Mouse (Mus musculus): ENCODE measurements around the gene D3Ertd254e. TPM values are rescaled to one million over a fixed set of nuclear protein-coding genes. Genes with fewer than 3 reads are reported as not detected.
A peak's percentile ranks its signal among the peaks of the same experiment; 100 is the strongest.
"Not testable (repeated sequence)": the region's sequence is repeated elsewhere in the genome, so short reads cannot be mapped to it uniquely, and the experiment has no call there.

Gene D3Ertd254e
- polyA plus RNA-seq (2016; fragmentation: Nextera tagmentation; extraction: Ambion mirVana): 4.1 and 4.9 TPM in 2 replicates

DNA sequence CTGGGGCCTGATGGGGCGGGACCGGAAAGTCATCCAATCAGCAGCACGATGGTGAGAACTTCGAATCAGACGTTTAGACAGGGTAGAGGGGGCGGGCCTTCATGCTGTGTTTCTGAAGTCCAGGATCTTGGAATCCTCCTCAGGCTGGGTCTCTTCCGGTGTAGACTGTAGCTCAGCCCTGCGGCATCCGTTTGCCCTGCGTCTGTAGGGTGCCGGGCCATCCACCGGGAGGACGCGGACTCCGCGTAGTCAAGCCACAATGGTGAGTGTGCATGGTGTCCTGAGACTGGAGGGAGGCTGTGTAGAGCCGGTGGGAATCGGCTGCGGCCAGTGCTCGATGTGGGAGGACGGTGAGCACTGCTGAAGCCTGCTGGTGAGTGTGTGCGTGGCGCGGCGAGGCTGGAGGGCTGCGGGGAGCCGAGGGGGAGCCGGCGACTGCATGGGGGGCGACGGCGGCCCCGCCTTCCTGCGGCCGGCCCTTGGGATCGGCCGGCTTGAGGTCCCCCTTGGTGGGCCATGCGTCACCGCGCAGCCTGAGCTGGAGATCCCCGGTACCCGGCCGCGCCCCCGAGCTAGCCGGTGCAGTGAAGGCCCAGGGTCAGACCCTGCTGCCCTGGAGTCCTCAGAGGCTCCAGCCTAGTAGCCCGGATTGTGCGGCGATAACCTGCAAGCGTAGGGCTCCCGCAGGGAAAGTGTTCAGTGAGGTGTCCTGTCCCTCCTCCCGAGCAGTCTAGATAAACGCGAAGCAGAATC lies at the start of gene D3Ertd254e:
TSS of gene D3Ertd254e (plus strand) at position 84 of the 753 bp plus-strand sequence.
- Histone ChIP-seq H3K27me3 (replicated peaks) (no peaks in the 10 kb centered on the region), H3K36me3 (no peaks in the 10 kb centered on the region), H3K4me2 (peak within 1 kb of the TSS; percentile 86), H3K9me3 (replicated peaks) (no peaks in the 10 kb centered on the region), H3K27ac (ENCODE audit: poor library complexity, severe bottlenecking) (peak within 1 kb of the TSS; percentile 85), H3K4me1 (replicated peaks) (peaks cover 26% of the 10 kb centered on the region), H3K4me3 (peak within 1 kb of the TSS; percentile 80), H3K9ac (peak within 1 kb of the TSS; percentile 94)
- peak; percentile 97 for ATAC-seq (ENCODE audit: insufficient number of reproducible peaks, low FRiP score)
- WGBS: under 1% methylated on average over 51 of the region's 54 CpGs

DNA sequence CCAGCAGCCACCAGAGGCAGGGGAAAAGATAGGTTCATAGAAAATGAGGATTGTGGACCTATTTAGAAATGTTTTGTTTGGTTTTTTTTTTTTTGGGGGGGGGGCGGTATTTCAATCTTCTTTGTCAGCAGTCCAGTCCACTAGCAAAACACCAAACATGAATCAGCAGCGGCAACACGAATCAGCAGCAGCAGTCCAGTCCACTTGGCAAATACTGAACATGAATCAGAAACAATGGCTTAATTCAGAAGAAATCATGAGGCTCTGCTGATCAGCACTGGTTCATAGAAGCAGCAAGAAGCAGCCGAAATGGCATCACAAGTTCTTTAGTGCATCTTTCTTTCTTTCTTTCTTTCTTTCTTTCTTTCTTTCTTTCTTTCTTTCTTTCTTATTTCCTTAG lies 34.7 kb upstream of the D3Ertd254e start:
- H3K9ac ChIP-seq: no peak overlapping the region
- H3K4me3 ChIP-seq: no peak overlapping the region
- H3K27ac ChIP-seq (ENCODE audit: poor library complexity, severe bottlenecking): no peak overlapping the region
- WGBS: 79% methylated on average over 4 of the region's 4 CpGs
- H3K4me2 ChIP-seq: no peak overlapping the region
- ATAC-seq (ENCODE audit: insufficient number of reproducible peaks, low FRiP score): no peak
- H3K4me1 ChIP-seq (replicated peaks): no peaks in the 10 kb centered on the region
- no peaks in the 10 kb centered on the region for H3K9me3 ChIP-seq (replicated peaks)
- H3K27me3 ChIP-seq (replicated peaks): no peaks in the 10 kb centered on the region
- H3K36me3 ChIP-seq: no peaks in the 10 kb centered on the region

DNA sequence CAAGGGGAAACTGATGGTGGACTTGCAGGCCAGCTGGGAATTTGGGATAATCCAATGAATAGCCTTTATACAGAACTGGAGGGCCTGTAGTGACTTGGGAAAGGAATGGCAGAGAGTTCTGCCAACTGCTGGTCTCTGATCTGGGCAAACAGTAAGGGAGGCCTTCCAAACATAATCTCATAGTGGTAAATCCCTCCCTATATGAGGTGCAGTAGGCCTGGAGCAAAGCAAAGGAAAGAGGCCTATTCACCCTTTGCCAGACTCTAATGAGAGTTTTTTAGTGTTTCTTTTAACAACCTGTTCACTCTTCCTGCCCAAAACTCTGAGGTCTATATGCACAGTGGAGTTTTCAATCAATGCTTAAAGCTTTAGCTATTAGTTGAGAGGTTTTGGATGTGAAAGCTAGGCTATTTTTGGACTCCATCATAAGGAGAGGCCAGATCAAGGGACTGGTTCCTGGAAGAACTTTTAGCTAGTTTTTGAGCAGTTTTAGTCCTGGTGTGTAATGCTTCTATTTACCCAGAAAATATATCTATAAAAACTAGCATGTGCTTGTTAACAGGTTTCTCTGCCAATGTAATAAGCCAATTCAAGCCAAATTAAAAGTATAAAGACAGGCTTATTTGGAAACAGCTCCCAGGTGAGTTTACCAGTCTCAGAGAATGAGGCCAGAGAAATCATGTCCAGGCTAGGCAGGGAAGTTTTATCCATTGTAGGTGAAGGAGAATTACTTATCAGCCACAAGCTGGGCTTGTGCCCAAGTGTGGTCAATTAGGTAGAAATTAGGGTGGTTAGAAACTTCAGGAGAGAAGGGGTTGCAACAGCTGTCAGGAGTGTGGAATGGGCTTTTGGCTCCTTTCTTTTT lies 30.9 kb upstream of the D3Ertd254e start:
- H3K27me3 ChIP-seq (replicated peaks): no peaks in the 10 kb centered on the region
- H3K27ac ChIP-seq (ENCODE audit: poor library complexity, severe bottlenecking): no peak overlapping the region
- H3K9me3 ChIP-seq (replicated peaks): 0 out of 2 replicates have a peak, but pooled peaks cover 5% of the 10 kb centered on the region
- no peaks in the 10 kb centered on the region for H3K36me3 ChIP-seq
- no peak overlapping the region for H3K9ac ChIP-seq
- no peak overlapping the region for H3K4me3 ChIP-seq
- H3K4me2 ChIP-seq: no peak overlapping the region
- H3K4me1 ChIP-seq (replicated peaks): no peaks in the 10 kb centered on the region
- ATAC-seq (ENCODE audit: insufficient number of reproducible peaks, low FRiP score): no peak

DNA sequence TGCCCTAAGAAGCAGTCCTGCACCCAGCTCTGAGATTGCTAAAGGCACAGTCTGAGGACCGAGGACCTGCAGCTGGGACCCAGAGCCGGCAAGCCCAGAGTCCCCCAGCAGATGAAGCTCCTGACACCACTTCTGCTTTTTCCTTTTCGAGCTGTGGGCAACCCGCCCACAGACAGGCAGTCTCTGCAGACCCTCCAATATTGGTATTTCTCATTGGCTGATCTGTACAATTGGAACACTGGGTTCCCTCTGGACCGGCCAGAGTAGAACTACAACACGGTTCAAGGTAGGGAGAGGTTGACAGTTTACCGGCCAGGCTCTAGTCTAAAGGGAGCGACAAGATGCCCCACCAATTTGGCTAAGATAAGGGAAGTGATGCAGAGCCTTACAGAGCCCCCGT lies 24.6 kb upstream of the D3Ertd254e start:
- H3K36me3 ChIP-seq; H3K4me2 ChIP-seq; H3K27ac ChIP-seq (ENCODE audit: poor library complexity, severe bottlenecking); ATAC-seq (ENCODE audit: insufficient number of reproducible peaks, low FRiP score); H3K9ac ChIP-seq; H3K4me1 ChIP-seq (replicated peaks); H3K4me3 ChIP-seq; H3K9me3 ChIP-seq (replicated peaks); H3K27me3 ChIP-seq (replicated peaks): not testable (repeated sequence)
- 84% methylated on average over 9 of the region's 9 CpGs for WGBS

DNA sequence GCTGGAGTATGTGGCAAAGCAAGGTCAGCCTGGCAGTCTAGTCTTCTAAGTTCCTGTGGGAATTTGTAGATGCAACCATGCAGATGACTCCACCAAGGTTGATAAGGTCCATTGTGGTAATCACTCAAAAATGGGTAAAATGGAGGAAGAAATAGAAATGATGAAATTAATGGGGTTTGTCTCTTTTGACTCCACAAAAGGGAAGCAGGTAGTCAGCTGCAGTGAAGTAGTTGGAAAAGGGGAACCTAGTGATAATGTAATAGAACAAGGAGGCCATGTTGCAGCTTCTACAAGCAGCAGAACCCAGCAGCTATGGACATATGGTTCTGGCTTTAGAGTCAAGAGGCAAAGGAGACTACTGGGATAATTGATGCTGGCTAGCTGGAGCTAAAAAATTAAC lies 14.7 kb upstream of the D3Ertd254e start:
- Histone ChIP-seq H3K27ac (ENCODE audit: poor library complexity, severe bottlenecking) (no peak overlapping the region), H3K9ac (no peak overlapping the region), H3K36me3 (no peaks in the 10 kb centered on the region), H3K4me3 (no peak overlapping the region), H3K9me3 (replicated peaks) (peaks cover 3% of the 10 kb centered on the region; the same call in 1 of the 2 replicates), H3K4me2 (no peak overlapping the region), H3K4me1 (replicated peaks) (no peaks in the 10 kb centered on the region), H3K27me3 (replicated peaks) (no peaks in the 10 kb centered on the region)
- ATAC-seq (ENCODE audit: insufficient number of reproducible peaks, low FRiP score): no peak

DNA sequence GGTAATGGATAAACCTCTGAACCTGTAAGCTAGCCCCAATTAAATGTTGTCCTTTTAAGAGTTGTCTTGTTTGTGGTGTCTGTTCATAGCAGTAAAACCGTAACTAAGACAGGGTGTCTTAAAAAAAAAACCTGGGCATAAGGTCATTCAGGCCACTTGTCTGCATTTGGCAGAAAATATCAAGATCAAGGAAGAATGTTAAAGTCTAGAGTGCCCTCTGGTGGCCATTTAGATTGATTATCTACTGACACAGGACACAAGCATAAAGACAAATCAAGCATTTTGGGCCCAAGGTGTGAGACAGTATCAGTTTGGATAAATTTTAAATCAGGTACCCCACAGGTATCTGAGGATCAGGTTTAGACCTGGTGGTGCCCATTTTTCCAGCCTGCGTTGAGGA lies 13.3 kb upstream of the D3Ertd254e start:
- no peaks in the 10 kb centered on the region for H3K36me3 ChIP-seq
- H3K9me3 ChIP-seq (replicated peaks): peaks cover 3% of the 10 kb centered on the region; the same call in 1 of the 2 replicates
- H3K4me3 ChIP-seq: no peak overlapping the region
- no peaks in the 10 kb centered on the region for H3K27me3 ChIP-seq (replicated peaks)
- H3K27ac ChIP-seq (ENCODE audit: poor library complexity, severe bottlenecking): no peak overlapping the region
- no peaks in the 10 kb centered on the region for H3K4me1 ChIP-seq (replicated peaks)
- no peak overlapping the region for H3K9ac ChIP-seq
- 47% methylated on average over 2 of the region's 2 CpGs for WGBS
- H3K4me2 ChIP-seq: no peak overlapping the region
- no peak for ATAC-seq (ENCODE audit: insufficient number of reproducible peaks, low FRiP score)

DNA sequence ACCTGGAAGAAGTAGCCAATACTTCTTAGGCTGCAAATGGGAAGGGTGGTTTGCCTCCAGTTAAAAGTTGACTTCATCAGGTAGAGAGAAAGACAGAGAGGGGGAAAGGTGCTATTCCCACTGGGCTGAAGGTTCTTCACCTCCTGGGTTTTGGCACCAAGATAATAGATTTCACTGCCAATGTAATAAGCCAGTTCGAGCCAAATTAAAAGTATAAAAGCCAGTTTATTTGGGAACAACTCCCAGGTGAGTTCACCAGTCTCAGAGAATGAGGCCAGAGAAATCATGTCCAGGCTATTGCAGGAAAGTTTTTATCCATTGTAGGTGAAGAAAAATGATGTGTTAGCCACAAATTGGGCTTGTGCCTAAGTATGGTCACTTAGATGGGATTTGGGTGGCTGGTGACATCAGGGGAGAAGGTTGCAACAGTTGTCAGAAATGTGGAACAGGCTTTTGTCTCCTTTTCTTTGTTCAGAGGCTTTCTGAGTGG lies 12.6 kb upstream of the D3Ertd254e start:
- no peaks in the 10 kb centered on the region for H3K4me1 ChIP-seq (replicated peaks)
- no peak overlapping the region for H3K4me2 ChIP-seq
- H3K36me3 ChIP-seq: no peaks in the 10 kb centered on the region
- WGBS: 68% methylated on average over 1 of the region's 1 CpGs
- no peak overlapping the region for H3K4me3 ChIP-seq
- no peak overlapping the region for H3K27ac ChIP-seq (ENCODE audit: poor library complexity, severe bottlenecking)
- H3K9ac ChIP-seq: no peak overlapping the region
- no peak for ATAC-seq (ENCODE audit: insufficient number of reproducible peaks, low FRiP score)
- no peaks in the 10 kb centered on the region for H3K27me3 ChIP-seq (replicated peaks)
- H3K9me3 ChIP-seq (replicated peaks): peaks cover 3% of the 10 kb centered on the region; the same call in 1 of the 2 replicates

DNA sequence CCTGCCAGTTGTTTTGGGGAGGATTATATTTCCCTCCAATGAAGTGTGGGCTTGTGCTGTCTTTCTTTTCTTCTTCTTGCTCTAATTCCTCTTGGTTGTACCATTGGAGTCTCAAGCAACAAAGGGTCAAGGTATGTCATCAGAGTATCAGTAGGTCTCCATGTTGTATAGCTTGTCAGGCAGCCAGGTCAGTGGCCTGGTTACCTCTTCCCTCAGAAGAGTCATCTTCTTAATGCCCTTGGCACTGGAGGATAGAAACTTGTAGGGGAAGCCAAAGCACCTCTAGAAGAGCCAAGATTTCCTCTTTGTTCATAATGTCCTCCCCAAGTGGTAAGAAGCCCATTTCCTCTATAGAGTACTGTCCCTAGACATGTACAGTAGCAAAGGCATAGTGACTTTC lies 11.8 kb upstream of the D3Ertd254e start:
- Histone ChIP-seq H3K4me3 (no peak overlapping the region), H3K36me3 (no peaks in the 10 kb centered on the region), H3K27ac (ENCODE audit: poor library complexity, severe bottlenecking) (no peak overlapping the region), H3K4me2 (no peak overlapping the region), H3K4me1 (replicated peaks) (no peaks in the 10 kb centered on the region), H3K27me3 (replicated peaks) (no peaks in the 10 kb centered on the region), H3K9me3 (replicated peaks) (peaks cover 3% of the 10 kb centered on the region; the same call in 1 of the 2 replicates), H3K9ac (no peak overlapping the region)
- ATAC-seq (ENCODE audit: insufficient number of reproducible peaks, low FRiP score): no peak

DNA sequence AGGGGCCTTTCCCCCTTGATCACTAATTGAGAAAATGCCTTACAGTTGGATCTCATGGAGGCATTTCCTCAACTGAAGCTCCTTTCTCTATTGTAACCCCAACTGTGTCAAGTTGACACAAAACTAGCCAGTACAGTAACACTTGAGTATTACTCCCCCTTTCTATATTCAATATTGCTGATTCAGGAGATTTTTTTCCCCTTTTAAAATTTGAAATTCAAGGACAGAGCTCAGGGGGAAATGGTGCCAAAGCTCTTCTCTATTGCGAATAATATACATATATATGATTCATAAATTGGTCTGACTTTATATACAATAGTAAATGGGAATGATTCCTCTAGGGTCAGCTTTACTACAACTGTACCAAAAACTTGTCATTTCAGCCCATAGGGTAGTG lies 282 bp upstream of the D3Ertd254e start:
- Histone ChIP-seq H3K9me3 (replicated peaks) (no peaks in the 10 kb centered on the region), H3K27me3 (replicated peaks) (no peaks in the 10 kb centered on the region), H3K9ac (no peak overlapping the region), H3K4me2 (peak overlapping the region; percentile 86), H3K36me3 (no peaks in the 10 kb centered on the region), H3K4me3 (peak overlapping the region; percentile 80), H3K27ac (ENCODE audit: poor library complexity, severe bottlenecking) (no peak overlapping the region), H3K4me1 (replicated peaks) (peaks cover 25% of the 10 kb centered on the region)
- ATAC-seq (ENCODE audit: insufficient number of reproducible peaks, low FRiP score): no peak
- 11% methylated on average over 1 of the region's 1 CpGs for WGBS

DNA sequence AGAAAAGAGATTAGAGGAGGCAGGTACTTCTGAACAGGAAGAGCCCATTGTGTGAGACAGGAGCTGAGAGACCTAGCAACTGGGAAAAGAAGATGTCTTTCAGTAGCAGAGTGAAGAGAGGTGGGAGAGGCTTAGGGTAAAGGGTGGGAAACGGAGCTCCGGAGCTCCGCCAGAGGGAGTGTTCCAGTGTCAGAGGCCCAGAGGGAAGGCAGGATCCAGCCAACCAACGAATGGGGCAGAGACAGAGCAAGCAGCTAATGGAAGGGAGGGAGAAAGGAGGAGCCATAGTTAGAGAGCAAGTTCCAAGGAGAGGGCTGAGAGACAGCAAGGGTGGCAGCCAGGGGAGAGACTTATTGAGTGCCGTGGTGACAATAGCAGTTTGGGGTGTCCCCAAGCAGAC lies 4.5 kb downstream of the D3Ertd254e start:
- 25% methylated on average over 5 of the region's 5 CpGs for WGBS
- H3K27me3 ChIP-seq (replicated peaks): no peaks in the 10 kb centered on the region
- peak overlapping the region; percentile 29; the same call in 1 of the 2 replicates for H3K4me2 ChIP-seq

DNA sequence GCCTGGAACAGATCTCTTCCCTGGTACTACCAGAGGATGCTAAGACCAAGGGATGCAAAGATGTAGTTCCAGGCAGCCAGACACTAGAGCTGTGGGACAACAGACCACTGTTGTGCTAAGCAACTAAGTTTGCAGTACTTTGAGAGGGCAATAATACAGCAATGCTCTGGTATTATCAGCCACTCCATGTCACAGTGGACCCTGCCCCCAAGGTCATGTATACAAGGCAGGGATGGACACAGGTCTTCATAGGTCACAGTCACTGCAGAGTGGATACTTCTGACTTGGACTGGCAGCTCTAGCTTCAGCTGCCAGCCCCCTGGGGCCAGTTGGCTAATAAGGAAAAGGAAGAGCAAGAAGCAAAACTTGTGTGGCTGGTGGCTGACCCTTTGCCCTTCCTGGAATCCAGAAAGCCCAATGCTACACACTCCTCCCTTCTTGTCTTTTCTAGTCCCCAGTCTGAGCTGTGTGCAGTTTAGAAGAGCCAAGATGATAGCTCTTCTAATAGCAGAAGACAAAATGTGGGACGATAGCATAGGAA lies 19.9 kb downstream of the D3Ertd254e start:
- Histone ChIP-seq H3K4me2 (no peak overlapping the region), H3K36me3 (peaks cover 31% of the 10 kb centered on the region), H3K27ac (ENCODE audit: poor library complexity, severe bottlenecking) (no peak overlapping the region), H3K4me3 (no peak overlapping the region), H3K4me1 (replicated peaks) (peaks cover 9% of the 10 kb centered on the region), H3K9ac (no peak overlapping the region), H3K9me3 (replicated peaks) (peaks cover 3% of the 10 kb centered on the region), H3K27me3 (replicated peaks) (no peaks in the 10 kb centered on the region)
- WGBS: 82% methylated on average over 1 of the region's 1 CpGs
- ATAC-seq (ENCODE audit: insufficient number of reproducible peaks, low FRiP score): no peak

More for the DNA sequence above, 4.5 kb downstream of the D3Ertd254e start:
- H3K4me3 ChIP-seq: no peak overlapping the region
- no peak overlapping the region for H3K9ac ChIP-seq
- peaks cover 11% of the 10 kb centered on the region for H3K36me3 ChIP-seq
- ATAC-seq (ENCODE audit: insufficient number of reproducible peaks, low FRiP score): no peak
- no peak overlapping the region for H3K27ac ChIP-seq (ENCODE audit: poor library complexity, severe bottlenecking)
- peaks cover 26% of the 10 kb centered on the region for H3K4me1 ChIP-seq (replicated peaks)
- H3K9me3 ChIP-seq (replicated peaks): peaks cover 7% of the 10 kb centered on the region; the same call in 1 of the 2 replicates
